Mouse (Mus musculus) E14TG2a.4 (cell line): ENCODE results near the gene Samd10.

Source experiments
- CTCF ChIP-seq: conservative IDR thresholded peaks from 2 replicates; pipeline ENCODE4 v1.5.1; 2014; ENCODE audit warnings: low read length
- NANOG ChIP-seq: IDR thresholded peaks from 2 replicates; pipeline ENCODE4 v1.6.1; 2014; ENCODE audit warnings: borderline replicate concordance, low read length, mixed read lengths

GRCm38 (mm10) chr2:181635865-181636264 lies 36.9 kb upstream of the Samd10 start:
- TF ChIP-seq CTCF: no peak
- TF ChIP-seq NANOG: no peak
